Mouse (Mus musculus): ENCODE data around the gene Gm5148. TPM values are rescaled to one million over a fixed set of nuclear protein-coding genes. Genes with fewer than 3 reads are reported as not detected.

The Gm5148 gene
- total RNA-seq, 1 experiment = 69.6 TPM

GRCm38 (mm10) chr3:37675056-37675525 is 49.2 kb downstream of the Gm5148 start:
- no peaks in the 10 kb centered on the region for H3K9me3 ChIP-seq (ENCODE audit: control insufficient read depth, insufficient read depth, low read depth, low read length)
- DNase-seq (ENCODE audit: low read depth, low spot score) = no peak
- in situ Hi-C loops (cut with MboI; ENCODE audit: low sequenced_read_pairs in 2 of 2, unreplicated experiment in 2 of 2) = no loop called here
- peaks cover 7 to 29% of the 10 kb centered on the region in 2 experiments for H3K4me1 ChIP-seq (ENCODE audit: control insufficient read depth in 2 of 2, insufficient read depth in 2 of 2, low read length in 2 of 2, poor library complexity in 1 of 2)
- H3K27ac ChIP-seq (ENCODE audit: insufficient read depth, low read depth, low read length, poor library complexity, severe bottlenecking) = no peak overlapping the region
- TF ChIP-seq HCFC1 (IDR thresholded peaks at IDR 0.05; ENCODE audit: borderline replicate concordance, insufficient read depth, low read length) (no peak), CHD2 (IDR thresholded peaks at IDR 0.05; ENCODE audit: low read depth, low read length) (no peak)
- H3K9ac ChIP-seq (ENCODE audit: insufficient read depth, low read depth, low read length, poor library complexity, severe bottlenecking) = no peak overlapping the region
- H3K36me3 ChIP-seq (ENCODE audit: control insufficient read depth, insufficient read depth, low read length, poor library complexity, severe bottlenecking) = peaks cover 6% of the 10 kb centered on the region; the same call in 1 of the 2 replicates
- H3K4me3 ChIP-seq (ENCODE audit: insufficient read depth in 1 of 2, low read depth in 1 of 2, low read length in 2 of 2, poor library complexity in 1 of 2, severe bottlenecking in 1 of 2) = no peak overlapping the region

GRCm38 (mm10) chr3:37673513-37674261 is 50.6 kb downstream of the Gm5148 start:
- TF ChIP-seq MAFK (IDR thresholded peaks at IDR 0.05; ENCODE audit: insufficient read depth, low read depth, low read length) (no peak), ZNF384 (IDR thresholded peaks at IDR 0.05; ENCODE audit: low read depth, low read length) (no peak), CHD2 (IDR thresholded peaks at IDR 0.05; ENCODE audit: low read depth, low read length) (0 out of 2 replicates have a peak, but pooled peaks have one; percentile 24), HCFC1 (IDR thresholded peaks at IDR 0.05; ENCODE audit: borderline replicate concordance, insufficient read depth, low read length) (no peak)
- in situ Hi-C loops (cut with MboI; ENCODE audit: low sequenced_read_pairs in 2 of 2, unreplicated experiment in 2 of 2) = no loop called here
- peak; percentile 28 for DNase-seq (ENCODE audit: low read depth, low spot score)

GRCm38 (mm10) chr3:37672266-37673040 is 51.8 kb downstream of the Gm5148 start:
- no peak overlapping the region for H3K4me3 ChIP-seq (ENCODE audit: insufficient read depth in 1 of 2, low read depth in 1 of 2, low read length in 2 of 2, poor library complexity in 1 of 2, severe bottlenecking in 1 of 2)
- H3K36me3 ChIP-seq (ENCODE audit: control insufficient read depth, insufficient read depth, low read length, poor library complexity, severe bottlenecking) = peaks cover 6% of the 10 kb centered on the region; the same call in 1 of the 2 replicates
- no peak for DNase-seq (ENCODE audit: low read depth, low spot score)
- no peaks in the 10 kb centered on the region for H3K9me3 ChIP-seq (ENCODE audit: control insufficient read depth, insufficient read depth, low read depth, low read length)
- no peak overlapping the region; the same call in 1 of the 2 replicates for H3K27ac ChIP-seq (ENCODE audit: insufficient read depth, low read depth, low read length, poor library complexity, severe bottlenecking)
- in situ Hi-C loops (cut with MboI; ENCODE audit: low sequenced_read_pairs in 2 of 2, unreplicated experiment in 2 of 2) = no loop called here
- TF ChIP-seq ZC3H11A (IDR thresholded peaks at IDR 0.05; ENCODE audit: borderline replicate concordance, low read depth, low read length) (no peak), ZNF384 (IDR thresholded peaks at IDR 0.05; ENCODE audit: low read depth, low read length) (no peak), MAFK (IDR thresholded peaks at IDR 0.05; ENCODE audit: insufficient read depth, low read depth, low read length) (no peak), HCFC1 (IDR thresholded peaks at IDR 0.05; ENCODE audit: borderline replicate concordance, insufficient read depth, low read length) (no peak), CHD2 (IDR thresholded peaks at IDR 0.05; ENCODE audit: low read depth, low read length) (no peak)
- H3K9ac ChIP-seq (ENCODE audit: insufficient read depth, low read depth, low read length, poor library complexity, severe bottlenecking) = no peak overlapping the region
- H3K4me1 ChIP-seq (ENCODE audit: control insufficient read depth in 2 of 2, insufficient read depth in 2 of 2, low read length in 2 of 2, poor library complexity in 1 of 2) = peaks cover 7 to 31% of the 10 kb centered on the region in 2 experiments

More at GRCm38 (mm10) chr3:37673513-37674261, 50.6 kb downstream of the Gm5148 start:
- Histone ChIP-seq H3K36me3 (ENCODE audit: control insufficient read depth, insufficient read depth, low read length, poor library complexity, severe bottlenecking) (peaks cover 6% of the 10 kb centered on the region; the same call in 1 of the 2 replicates), H3K9me3 (ENCODE audit: control insufficient read depth, insufficient read depth, low read depth, low read length) (no peaks in the 10 kb centered on the region), H3K4me3 (ENCODE audit: insufficient read depth in 1 of 2, low read depth in 1 of 2, low read length in 2 of 2, poor library complexity in 1 of 2, severe bottlenecking in 1 of 2) (no peak overlapping the region), H3K4me1 (ENCODE audit: control insufficient read depth in 2 of 2, insufficient read depth in 2 of 2, low read length in 2 of 2, poor library complexity in 1 of 2) (peaks cover 7 to 29% of the 10 kb centered on the region in 2 experiments), H3K9ac (ENCODE audit: insufficient read depth, low read depth, low read length, poor library complexity, severe bottlenecking) (no peak overlapping the region), H3K27ac (ENCODE audit: insufficient read depth, low read depth, low read length, poor library complexity, severe bottlenecking) (peak overlapping the region; percentile 42)

- Histone ChIP-seq H3K4me1 (ENCODE audit: control insufficient read depth in 2 of 2, insufficient read depth in 2 of 2, low read length in 2 of 2, poor library complexity in 1 of 2) (peaks cover 9 to 19% of the 10 kb centered on the region in 2 experiments), H3K27ac (ENCODE audit: insufficient read depth, low read depth, low read length, poor library complexity, severe bottlenecking) (peak overlapping the region; percentile 28; the same call in 1 of the 2 replicates), H3K9ac (ENCODE audit: insufficient read depth, low read depth, low read length, poor library complexity, severe bottlenecking) (peak overlapping the region; percentile 78), H3K4me3 (ENCODE audit: insufficient read depth in 1 of 2, low read depth in 1 of 2, low read length in 2 of 2, poor library complexity in 1 of 2, severe bottlenecking in 1 of 2) (peak overlapping the region; percentile 69 to 74), H3K9me3 (ENCODE audit: control insufficient read depth, insufficient read depth, low read depth, low read length) (no peaks in the 10 kb centered on the region), H3K36me3 (ENCODE audit: control insufficient read depth, insufficient read depth, low read length, poor library complexity, severe bottlenecking) (peaks cover 6% of the 10 kb centered on the region; the same call in 1 of the 2 replicates)
- TF ChIP-seq HCFC1 (IDR thresholded peaks at IDR 0.05; ENCODE audit: borderline replicate concordance, insufficient read depth, low read length) (no peak), CHD2 (IDR thresholded peaks at IDR 0.05; ENCODE audit: low read depth, low read length) (no peak), MAFK (IDR thresholded peaks at IDR 0.05; ENCODE audit: insufficient read depth, low read depth, low read length) (no peak), ZC3H11A (IDR thresholded peaks at IDR 0.05; ENCODE audit: borderline replicate concordance, low read depth, low read length) (no peak), ZNF384 (IDR thresholded peaks at IDR 0.05; ENCODE audit: low read depth, low read length) (no peak)
- in situ Hi-C loops (cut with MboI; ENCODE audit: low sequenced_read_pairs in 2 of 2, unreplicated experiment in 2 of 2) = no loop called here
- DNase-seq (ENCODE audit: low read depth, low spot score) = no peak
These were observed 55.2 kb downstream of the Gm5148 start for GRCm38 (mm10) chr3:37669100-37669499.
